Mouse (Mus musculus): ENCODE data around the gene Klf12. TPM values are rescaled to one million over a fixed set of nuclear protein-coding genes. Genes with fewer than 3 reads are reported as not detected.

The Klf12 gene
- polyA plus RNA-seq, 1 experiment from 2014 or later = 10.6 TPM

DNA sequence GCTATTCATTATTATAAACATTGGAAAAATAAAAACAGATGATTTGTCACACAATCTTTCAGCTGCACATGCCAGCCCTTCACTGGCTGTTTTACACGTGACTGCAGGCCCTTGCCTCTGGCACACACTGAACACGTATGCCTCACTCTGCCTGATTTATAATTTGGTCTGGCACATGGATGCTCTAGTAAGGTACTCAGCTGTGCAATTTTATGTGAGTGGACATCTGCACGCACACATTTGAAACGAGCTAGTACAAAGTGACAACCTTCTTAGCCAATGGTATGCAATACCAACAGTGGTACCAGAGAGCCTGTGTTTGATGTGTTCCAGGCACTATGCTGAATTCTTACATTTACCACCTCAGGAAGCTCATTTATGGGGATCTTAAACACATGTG lies 316.6 kb downstream of the Klf12 start:
- Histone ChIP-seq H3K4me1 (replicated peaks) (no peaks in the 10 kb centered on the region), H3K9me3 (no peaks in the 10 kb centered on the region), H3K9ac (no peak overlapping the region), H3K4me3 (replicated peaks) (no peak overlapping the region), H3K27ac (no peak overlapping the region), H3K27me3 (replicated peaks) (no peaks in the 10 kb centered on the region), H3K36me3 (no peaks in the 10 kb centered on the region), H3K4me2 (replicated peaks) (no peak overlapping the region)
- WGBS = 52% methylated on average over 4 of the region's 4 CpGs
- ATAC-seq = no peak

DNA sequence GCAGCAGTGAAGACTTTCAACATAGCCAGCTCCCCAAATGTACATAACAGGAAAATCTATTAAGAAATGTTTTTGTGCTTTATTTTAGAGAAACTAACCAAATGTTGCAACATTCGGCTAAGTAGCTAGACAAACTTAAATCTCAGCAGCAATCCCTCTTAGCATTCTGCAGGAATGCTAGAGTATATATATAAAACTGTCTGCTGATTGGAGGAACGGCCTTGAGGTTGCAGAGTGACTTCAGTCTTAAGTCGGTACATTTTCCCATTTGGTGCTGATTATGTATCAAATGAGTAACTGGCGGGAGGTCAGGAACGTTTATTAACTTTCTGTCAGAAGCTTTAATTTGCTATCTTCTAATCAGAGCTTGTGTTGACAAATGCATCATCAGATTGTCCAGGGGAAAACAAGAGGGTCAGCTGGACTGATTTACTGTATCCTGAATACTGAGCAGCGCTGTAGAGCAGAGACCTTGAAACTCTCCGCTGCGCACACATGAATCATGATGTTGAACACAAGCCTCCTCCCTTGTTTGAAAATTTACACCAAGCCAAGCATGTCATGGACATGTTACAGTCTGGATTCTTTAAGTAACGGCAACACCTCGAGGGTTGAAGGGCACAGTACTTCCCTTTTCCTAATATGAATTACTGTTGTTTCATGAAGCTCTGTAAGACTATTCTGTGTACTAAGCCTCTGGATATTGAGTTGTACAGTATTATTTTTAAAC lies 323.8 kb downstream of the Klf12 start:
- no peaks in the 10 kb centered on the region for H3K9me3 ChIP-seq
- no peak overlapping the region for H3K9ac ChIP-seq
- no peak overlapping the region for H3K27ac ChIP-seq
- no peaks in the 10 kb centered on the region for H3K27me3 ChIP-seq (replicated peaks)
- H3K4me1 ChIP-seq (replicated peaks) = no peaks in the 10 kb centered on the region
- no peaks in the 10 kb centered on the region for H3K36me3 ChIP-seq
- H3K4me3 ChIP-seq (replicated peaks) = no peak overlapping the region
- WGBS = 67% methylated on average over 10 of the region's 10 CpGs
- no peak overlapping the region for H3K4me2 ChIP-seq (replicated peaks)
- ATAC-seq = no peak

DNA sequence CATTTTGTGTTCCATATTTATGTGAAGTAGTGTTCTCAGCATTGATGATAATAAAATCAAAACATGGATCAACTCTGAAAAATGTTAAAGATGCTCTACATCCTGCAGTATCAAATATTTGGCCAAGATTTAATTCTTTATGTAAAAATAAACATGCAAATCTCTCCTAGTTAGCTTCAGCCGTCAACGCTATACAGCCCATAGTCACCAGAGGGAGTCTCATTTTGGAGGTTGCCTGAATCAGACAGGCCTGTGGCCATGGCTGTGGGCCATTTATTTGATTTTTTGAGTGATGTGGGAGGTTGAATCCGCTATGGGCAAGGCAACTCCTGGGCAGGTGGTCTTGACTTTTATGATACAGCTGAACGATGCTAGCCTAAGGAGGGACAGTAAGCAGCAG lies 329.3 kb downstream of the Klf12 start:
- ATAC-seq = no peak
- 89% methylated on average over 4 of the region's 4 CpGs for WGBS

DNA sequence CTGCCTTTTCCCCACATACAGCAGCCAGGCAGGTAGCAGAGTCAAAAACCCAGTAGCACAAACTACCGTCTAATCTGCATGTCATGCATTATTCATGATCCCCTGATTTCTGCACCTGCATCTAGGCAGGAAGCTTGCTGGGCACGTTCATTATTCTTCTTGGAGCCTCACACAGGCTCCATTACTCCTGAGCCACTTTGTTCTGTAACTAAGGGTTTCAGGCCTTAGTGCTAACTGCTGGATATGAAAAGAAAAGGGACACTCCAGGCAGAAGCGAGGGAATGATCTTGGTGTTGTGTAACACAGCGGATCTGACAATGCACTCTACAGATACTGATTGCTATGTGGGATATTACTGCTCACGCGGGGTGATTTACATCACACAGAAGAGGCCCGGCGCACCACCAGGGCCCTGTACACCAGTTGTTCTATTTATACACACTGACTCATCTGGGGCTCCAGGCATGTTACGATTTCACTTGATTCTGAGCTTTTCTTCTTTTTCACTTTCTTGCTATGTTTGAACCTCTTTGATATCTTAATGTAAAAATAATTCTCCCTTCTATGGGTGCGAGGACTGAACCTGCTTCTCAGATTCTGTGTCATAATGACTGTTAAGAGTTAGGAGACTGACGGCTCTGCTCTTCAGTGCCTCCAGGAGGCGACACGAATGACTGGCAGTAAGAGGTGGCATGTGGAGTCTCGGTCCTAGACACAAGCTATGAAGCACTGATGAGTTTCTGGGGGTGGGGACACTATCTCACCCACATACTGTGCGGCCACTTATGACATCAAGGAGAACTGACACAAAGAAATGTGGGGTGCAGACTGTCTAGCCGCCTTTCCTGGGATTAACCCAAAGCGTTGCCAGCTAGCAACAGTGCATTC lies 340.0 kb downstream of the Klf12 start:
- no peak overlapping the region for H3K4me2 ChIP-seq (replicated peaks)
- 74% methylated on average over 17 of the region's 17 CpGs for WGBS
- H3K4me1 ChIP-seq (replicated peaks) = peaks cover 17% of the 10 kb centered on the region; the same call in 1 of the 2 replicates
- H3K36me3 ChIP-seq = no peaks in the 10 kb centered on the region
- no peak overlapping the region for H3K4me3 ChIP-seq (replicated peaks)
- H3K9me3 ChIP-seq = no peaks in the 10 kb centered on the region
- H3K9ac ChIP-seq = no peak overlapping the region
- no peaks in the 10 kb centered on the region for H3K27me3 ChIP-seq (replicated peaks)
- H3K27ac ChIP-seq = no peak overlapping the region
- 0 out of 2 replicates have a peak, but pooled peaks have one; percentile 42 for ATAC-seq

More for the DNA sequence above, 329.3 kb downstream of the Klf12 start:
- no peaks in the 10 kb centered on the region for H3K4me1 ChIP-seq (replicated peaks)
- H3K4me2 ChIP-seq (replicated peaks) = no peak overlapping the region
- no peaks in the 10 kb centered on the region for H3K9me3 ChIP-seq
- no peaks in the 10 kb centered on the region for H3K27me3 ChIP-seq (replicated peaks)
- no peak overlapping the region for H3K27ac ChIP-seq
- H3K9ac ChIP-seq = no peak overlapping the region
- no peaks in the 10 kb centered on the region for H3K36me3 ChIP-seq
- no peak overlapping the region for H3K4me3 ChIP-seq (replicated peaks)

DNA sequence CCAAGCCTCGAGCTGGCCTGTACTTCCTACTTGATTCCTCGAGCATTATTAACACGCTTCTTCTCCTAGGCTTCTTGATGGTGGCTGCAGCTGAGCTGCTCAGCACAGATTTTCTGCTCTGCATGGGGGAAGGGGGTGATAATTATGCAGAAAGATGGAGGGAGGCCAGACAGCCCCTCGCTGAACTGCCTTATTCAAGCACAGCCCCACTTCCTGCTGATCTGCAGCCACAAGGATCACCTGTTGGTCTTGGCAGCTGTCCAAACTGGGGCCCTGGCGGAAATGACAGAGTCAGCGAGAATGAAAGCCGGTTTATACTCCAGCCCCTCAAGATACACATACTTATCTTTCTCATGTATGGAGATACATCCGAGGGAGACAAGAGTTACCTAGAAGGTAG lies 341.3 kb downstream of the Klf12 start:
- Histone ChIP-seq H3K4me2 (replicated peaks) (peak overlapping the region; percentile 28), H3K9me3 (no peaks in the 10 kb centered on the region), H3K9ac (no peak overlapping the region), H3K27ac (peak overlapping the region; percentile 76), H3K36me3 (no peaks in the 10 kb centered on the region), H3K27me3 (replicated peaks) (no peaks in the 10 kb centered on the region), H3K4me1 (replicated peaks) (peaks cover 17% of the 10 kb centered on the region; the same call in 1 of the 2 replicates), H3K4me3 (replicated peaks) (no peak overlapping the region)
- 12% methylated on average over 8 of the region's 8 CpGs for WGBS
- peak; percentile 89 for ATAC-seq

DNA sequence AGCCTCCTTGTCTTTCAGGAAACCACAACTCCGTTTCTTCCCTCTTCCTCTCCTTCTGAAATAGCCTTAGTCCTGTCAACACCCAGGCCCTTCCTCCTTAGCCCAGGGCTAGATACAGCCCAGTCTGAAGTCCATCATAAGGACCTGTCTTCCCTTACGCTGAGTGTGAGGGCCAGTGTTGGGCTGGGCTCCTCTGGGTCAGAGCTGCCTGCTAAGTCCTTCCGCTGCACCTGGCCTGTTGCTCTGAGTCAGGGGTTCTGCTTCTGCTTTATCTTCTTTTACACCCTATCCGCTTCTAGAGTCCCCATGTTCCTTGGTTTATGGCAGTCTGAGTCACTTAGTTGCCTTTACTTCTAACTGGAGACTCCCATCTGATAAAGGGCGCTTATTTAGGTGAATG lies 351.0 kb downstream of the Klf12 start:
- ATAC-seq = peak; percentile 95
- Histone ChIP-seq H3K4me3 (replicated peaks) (no peak overlapping the region), H3K36me3 (no peaks in the 10 kb centered on the region), H3K27ac (no peak overlapping the region), H3K9ac (no peak overlapping the region), H3K27me3 (replicated peaks) (no peaks in the 10 kb centered on the region), H3K4me1 (replicated peaks) (no peaks in the 10 kb centered on the region), H3K9me3 (no peaks in the 10 kb centered on the region), H3K4me2 (replicated peaks) (no peak overlapping the region)
- 55% methylated on average over 5 of the region's 5 CpGs for WGBS

DNA sequence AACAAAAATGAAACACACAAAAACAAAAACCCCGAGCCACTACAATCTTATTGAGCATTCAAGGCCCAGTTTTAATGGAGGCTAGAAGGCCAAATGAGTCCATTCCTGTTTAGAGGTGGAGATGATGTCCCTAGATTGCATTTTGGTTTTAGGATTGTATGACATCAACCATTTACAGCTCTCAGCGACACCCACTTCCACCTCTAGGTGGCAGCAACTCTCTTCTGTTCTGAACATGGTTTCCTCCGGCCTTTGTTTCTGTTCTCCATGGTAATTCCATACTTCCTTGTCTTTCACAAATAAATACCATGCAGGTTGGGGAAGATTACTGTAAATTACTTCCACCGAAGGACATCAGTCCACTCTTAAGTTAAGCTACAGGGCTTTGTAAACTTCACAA lies 352.6 kb downstream of the Klf12 start:
- no peak overlapping the region for H3K9ac ChIP-seq

DNA sequence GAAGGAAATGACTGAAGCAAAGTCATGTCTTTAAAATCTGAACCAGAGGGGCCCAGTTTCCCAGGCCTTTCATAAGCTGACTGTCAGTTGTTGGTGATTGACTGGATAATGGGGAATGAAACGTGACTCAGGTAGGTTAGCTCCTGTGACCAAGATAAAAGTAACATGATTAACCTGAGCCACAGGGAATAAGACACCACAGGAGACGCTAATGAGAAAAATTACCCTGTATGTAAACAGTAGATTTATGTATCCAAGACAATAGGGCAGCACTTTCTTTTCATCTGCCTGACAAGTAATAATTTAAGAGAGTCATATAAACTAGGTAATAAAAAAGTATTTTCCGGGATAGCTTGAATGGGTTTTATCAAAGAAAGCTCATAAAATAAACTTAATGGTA lies 372.6 kb downstream of the Klf12 start:
- peak; percentile 47 for ATAC-seq
- no peak overlapping the region for H3K4me3 ChIP-seq (replicated peaks)
- no peak overlapping the region for H3K9ac ChIP-seq

More for the DNA sequence above, 352.6 kb downstream of the Klf12 start:
- Histone ChIP-seq H3K27ac (no peak overlapping the region), H3K36me3 (no peaks in the 10 kb centered on the region), H3K9me3 (no peaks in the 10 kb centered on the region), H3K4me2 (replicated peaks) (no peak overlapping the region), H3K27me3 (replicated peaks) (no peaks in the 10 kb centered on the region), H3K4me1 (replicated peaks) (no peaks in the 10 kb centered on the region), H3K4me3 (replicated peaks) (no peak overlapping the region)
- ATAC-seq = 0 out of 2 replicates have a peak, but pooled peaks have one; percentile 46
- WGBS = 8% methylated on average over 4 of the region's 4 CpGs

DNA sequence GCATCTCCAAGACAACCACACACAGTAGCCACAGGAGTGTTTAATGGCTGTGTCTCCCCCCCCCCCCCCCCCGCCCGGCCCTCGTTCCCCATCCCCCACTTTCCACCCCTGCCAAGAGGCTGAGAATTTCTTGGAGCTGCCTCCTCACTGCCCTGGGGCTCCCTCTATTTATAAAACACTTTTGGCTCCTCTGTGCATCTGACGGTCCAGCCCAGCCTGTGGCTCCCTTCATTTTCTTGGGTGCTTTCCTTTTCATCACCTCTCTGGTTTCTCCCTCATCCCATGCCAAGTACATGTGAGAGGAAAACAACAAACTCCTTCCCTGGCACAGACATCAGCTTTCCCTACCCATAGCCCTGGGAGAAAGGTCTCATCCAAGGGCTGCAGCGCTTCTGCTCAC lies 373.6 kb downstream of the Klf12 start:
- Histone ChIP-seq H3K27ac (no peak overlapping the region), H3K4me3 (replicated peaks) (no peak overlapping the region), H3K36me3 (no peaks in the 10 kb centered on the region), H3K4me1 (replicated peaks) (no peaks in the 10 kb centered on the region), H3K9me3 (no peaks in the 10 kb centered on the region), H3K4me2 (replicated peaks) (no peak overlapping the region), H3K27me3 (replicated peaks) (no peaks in the 10 kb centered on the region), H3K9ac (no peak overlapping the region)
- 74% methylated on average over 5 of the region's 5 CpGs for WGBS
- ATAC-seq = no peak

More for the DNA sequence above, 372.6 kb downstream of the Klf12 start:
- Histone ChIP-seq H3K27me3 (replicated peaks) (no peaks in the 10 kb centered on the region), H3K4me2 (replicated peaks) (no peak overlapping the region), H3K27ac (no peak overlapping the region), H3K9me3 (no peaks in the 10 kb centered on the region), H3K36me3 (no peaks in the 10 kb centered on the region), H3K4me1 (replicated peaks) (no peaks in the 10 kb centered on the region)
- WGBS = 46% methylated on average over 3 of the region's 3 CpGs

DNA sequence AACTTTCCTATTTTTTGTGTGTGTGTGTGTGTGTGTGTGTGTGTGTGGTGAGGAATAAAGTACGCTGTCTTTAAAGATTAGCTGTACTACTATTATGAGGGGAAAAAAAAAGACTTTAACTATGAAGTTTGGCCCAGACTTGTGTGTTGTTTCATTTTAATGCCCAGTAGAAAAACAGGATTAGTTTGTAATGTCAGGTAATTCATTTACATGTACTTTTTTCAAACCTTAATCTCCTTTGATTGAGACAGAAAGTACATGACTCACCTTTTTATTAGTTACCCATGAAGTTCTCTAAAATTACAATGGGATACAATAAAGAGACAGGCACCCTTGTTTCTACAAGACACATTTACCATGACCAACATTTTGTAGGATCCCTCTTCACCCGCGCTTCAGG lies 383.6 kb downstream of the Klf12 start:
- 92% methylated on average over 3 of the region's 3 CpGs for WGBS
- H3K27ac ChIP-seq = no peak overlapping the region
- no peaks in the 10 kb centered on the region for H3K36me3 ChIP-seq
- H3K9me3 ChIP-seq = no peaks in the 10 kb centered on the region
- H3K27me3 ChIP-seq (replicated peaks) = no peaks in the 10 kb centered on the region
- H3K4me1 ChIP-seq (replicated peaks) = no peaks in the 10 kb centered on the region
- no peak for ATAC-seq
- no peak overlapping the region for H3K4me2 ChIP-seq (replicated peaks)
- no peak overlapping the region for H3K9ac ChIP-seq
- H3K4me3 ChIP-seq (replicated peaks) = no peak overlapping the region

DNA sequence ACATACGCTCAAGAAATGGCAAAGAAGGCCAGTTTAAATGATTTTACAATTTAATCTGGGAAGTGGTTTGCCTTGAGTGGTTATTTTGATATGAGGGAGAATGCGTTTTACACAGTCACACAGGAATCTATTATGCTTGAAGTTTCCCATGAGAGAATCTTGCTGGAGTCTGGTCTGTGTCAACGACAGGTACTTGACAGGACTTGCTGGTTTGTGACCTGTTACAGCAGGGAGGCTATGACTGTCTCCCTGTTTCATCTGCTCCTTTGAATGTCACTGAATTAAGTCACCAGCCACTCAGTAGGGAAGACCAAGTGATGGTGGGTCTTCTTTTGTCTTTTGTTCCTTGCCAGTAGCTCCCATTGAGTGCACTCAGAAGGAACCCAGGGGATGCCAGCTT lies 385.6 kb downstream of the Klf12 start:
- Histone ChIP-seq H3K4me1 (replicated peaks) (no peaks in the 10 kb centered on the region), H3K4me3 (replicated peaks) (no peak overlapping the region), H3K36me3 (no peaks in the 10 kb centered on the region), H3K27me3 (replicated peaks) (no peaks in the 10 kb centered on the region), H3K4me2 (replicated peaks) (no peak overlapping the region), H3K9me3 (no peaks in the 10 kb centered on the region), H3K27ac (no peak overlapping the region), H3K9ac (no peak overlapping the region)
- no peak for ATAC-seq
- WGBS = 59% methylated on average over 3 of the region's 3 CpGs

DNA sequence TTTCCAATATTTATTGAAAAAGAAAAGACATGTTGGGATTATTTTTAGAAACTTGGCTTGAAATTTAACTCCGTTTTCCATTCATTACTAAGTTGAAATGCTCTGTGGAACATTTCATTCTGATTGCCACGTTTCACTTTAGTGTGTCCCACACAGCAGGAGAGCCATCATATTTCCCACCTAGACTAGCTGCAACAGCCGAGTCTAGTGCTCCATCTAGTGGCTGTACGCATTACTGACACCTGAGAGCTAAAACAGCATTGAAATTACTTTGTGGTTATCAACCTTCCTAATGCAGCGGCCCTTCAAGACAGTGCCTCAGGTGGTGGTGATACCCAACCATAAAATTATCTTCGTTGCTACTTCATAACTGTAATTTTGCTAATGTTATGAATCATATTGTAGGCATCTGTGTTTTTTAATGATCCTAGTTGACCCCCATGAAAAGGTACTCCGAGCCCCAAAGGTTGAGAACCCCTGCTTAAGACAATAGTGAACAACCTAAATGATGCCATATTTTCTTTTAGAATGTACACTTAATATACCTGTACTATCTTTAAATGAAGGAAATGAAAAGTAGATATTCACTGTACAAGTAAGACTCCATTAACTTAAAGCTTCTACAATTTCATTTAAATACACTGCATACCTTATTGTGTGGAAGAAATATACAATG lies 389.6 kb downstream of the Klf12 start:
- ATAC-seq = peak; percentile 81
- Histone ChIP-seq H3K4me3 (replicated peaks) (no peak overlapping the region), H3K4me2 (replicated peaks) (no peak overlapping the region), H3K36me3 (no peaks in the 10 kb centered on the region), H3K9ac (no peak overlapping the region), H3K9me3 (no peaks in the 10 kb centered on the region), H3K27me3 (replicated peaks) (no peaks in the 10 kb centered on the region), H3K27ac (no peak overlapping the region), H3K4me1 (replicated peaks) (no peaks in the 10 kb centered on the region)
- 19% methylated on average over 7 of the region's 7 CpGs for WGBS

Data from intestine, embryonic 15.5 days (tissue).